Mouse (Mus musculus): ENCODE data around the gene Tada3. TPM values are rescaled to one million over a fixed set of nuclear protein-coding genes. Genes with fewer than 3 reads are reported as not detected.

Gene Tada3
- polyA plus RNA-seq, 1 experiment from 2014 or later = 68.2 TPM

- peak; percentile 73 for DNase-seq (ENCODE audit: low spot score)
- peak; percentile 92 for ATAC-seq
- Histone ChIP-seq H3K4me2 (ENCODE audit: low read length) (peak overlapping the region; percentile 76), H3K9me3 (replicated peaks; ENCODE audit: control insufficient read depth, low read length) (no peaks in the 10 kb centered on the region), H3K4me1 (ENCODE audit: control insufficient read depth, insufficient read depth, low read length) (peaks cover 6% of the 10 kb centered on the region; the same call in 1 of the 2 replicates), H3K4me3 (ENCODE audit: low read depth, low read length) (peak overlapping the region; percentile 41), H3K27me3 (replicated peaks; ENCODE audit: control insufficient read depth, insufficient read depth, low read length) (no peaks in the 10 kb centered on the region), H3K27ac (ENCODE audit: low read depth, low read length) (peak overlapping the region; percentile 71; the same call in 1 of the 2 replicates), H3K36me3 (ENCODE audit: control insufficient read depth, insufficient read depth, low read length) (peaks cover 33% of the 10 kb centered on the region), H3K9ac (ENCODE audit: low read length) (peak overlapping the region; percentile 74)
- 1% methylated on average over 46 of the region's 51 CpGs for WGBS
Measured at GRCm38 (mm10) chr6:113392387-113393071, 14.8 kb upstream of the Tada3 start.

- H3K9ac ChIP-seq (ENCODE audit: low read length) = peak overlapping the region; percentile 74
- H3K9me3 ChIP-seq (replicated peaks; ENCODE audit: control insufficient read depth, low read length) = no peaks in the 10 kb centered on the region
- H3K36me3 ChIP-seq (ENCODE audit: control insufficient read depth, insufficient read depth, low read length) = peaks cover 38% of the 10 kb centered on the region
- peak overlapping the region; percentile 71; the same call in 1 of the 2 replicates for H3K27ac ChIP-seq (ENCODE audit: low read depth, low read length)
- ATAC-seq (no peak; the same call in 1 of the 2 replicates), DNase-seq (ENCODE audit: low spot score) (no peak)
- peak overlapping the region; percentile 41 for H3K4me3 ChIP-seq (ENCODE audit: low read depth, low read length)
- H3K4me1 ChIP-seq (ENCODE audit: control insufficient read depth, insufficient read depth, low read length) = peaks cover 6% of the 10 kb centered on the region; the same call in 1 of the 2 replicates
- 25% methylated on average over 10 of the region's 10 CpGs for WGBS
- H3K27me3 ChIP-seq (replicated peaks; ENCODE audit: control insufficient read depth, insufficient read depth, low read length) = no peaks in the 10 kb centered on the region
- H3K4me2 ChIP-seq (ENCODE audit: low read length) = peak overlapping the region; percentile 76
Measured at GRCm38 (mm10) chr6:113392015-113392386, 14.3 kb upstream of the Tada3 start.

GRCm38 (mm10) chr6:113390715-113391114 is 13.0 kb upstream of the Tada3 start:
- Histone ChIP-seq H3K4me2 (ENCODE audit: low read length) (no peak overlapping the region), H3K27ac (ENCODE audit: low read depth, low read length) (no peak overlapping the region), H3K36me3 (ENCODE audit: control insufficient read depth, insufficient read depth, low read length) (peaks cover 49% of the 10 kb centered on the region), H3K4me1 (ENCODE audit: control insufficient read depth, insufficient read depth, low read length) (peaks cover 6% of the 10 kb centered on the region; the same call in 1 of the 2 replicates), H3K9ac (ENCODE audit: low read length) (no peak overlapping the region), H3K9me3 (replicated peaks; ENCODE audit: control insufficient read depth, low read length) (no peaks in the 10 kb centered on the region), H3K4me3 (ENCODE audit: low read depth, low read length) (no peak overlapping the region), H3K27me3 (replicated peaks; ENCODE audit: control insufficient read depth, insufficient read depth, low read length) (no peaks in the 10 kb centered on the region)
- 93% methylated on average over 3 of the region's 3 CpGs for WGBS
- ATAC-seq (no peak), DNase-seq (ENCODE audit: low spot score) (no peak)

GRCm38 (mm10) chr6:113388960-113389359 is 11.3 kb upstream of the Tada3 start, which contains the start of gene Ttll3:
Ttll3 (plus strand) TSS chr6:113389260.
- H3K4me3 ChIP-seq (ENCODE audit: low read depth, low read length) = no peak within 1 kb of the TSS
- H3K9ac ChIP-seq (ENCODE audit: low read length) = no peak within 1 kb of the TSS
- no peaks in the 10 kb centered on the region for H3K27me3 ChIP-seq (replicated peaks; ENCODE audit: control insufficient read depth, insufficient read depth, low read length)
- H3K9me3 ChIP-seq (replicated peaks; ENCODE audit: control insufficient read depth, low read length) = no peaks in the 10 kb centered on the region
- no peak for DNase-seq (ENCODE audit: low spot score)
- peaks cover 6% of the 10 kb centered on the region; the same call in 1 of the 2 replicates for H3K4me1 ChIP-seq (ENCODE audit: control insufficient read depth, insufficient read depth, low read length)
- H3K27ac ChIP-seq (ENCODE audit: low read depth, low read length) = no peak within 1 kb of the TSS
- H3K36me3 ChIP-seq (ENCODE audit: control insufficient read depth, insufficient read depth, low read length) = peaks cover 66% of the 10 kb centered on the region
- WGBS = 74% methylated on average over 8 of the region's 8 CpGs
- H3K4me2 ChIP-seq (ENCODE audit: low read length) = no peak within 1 kb of the TSS
- ATAC-seq = no peak

- DNase-seq (ENCODE audit: low spot score) = no peak
- WGBS = 89% methylated on average over 3 of the region's 3 CpGs
- H3K4me3 ChIP-seq (ENCODE audit: low read depth, low read length) = no peak overlapping the region
- H3K27me3 ChIP-seq (replicated peaks; ENCODE audit: control insufficient read depth, insufficient read depth, low read length) = no peaks in the 10 kb centered on the region
- H3K4me1 ChIP-seq (ENCODE audit: control insufficient read depth, insufficient read depth, low read length) = no peaks in the 10 kb centered on the region
- no peak overlapping the region for H3K4me2 ChIP-seq (ENCODE audit: low read length)
- no peak overlapping the region for H3K9ac ChIP-seq (ENCODE audit: low read length)
- ATAC-seq = no peak
- H3K9me3 ChIP-seq (replicated peaks; ENCODE audit: control insufficient read depth, low read length) = no peaks in the 10 kb centered on the region
- H3K36me3 ChIP-seq (ENCODE audit: control insufficient read depth, insufficient read depth, low read length) = peaks cover 95% of the 10 kb centered on the region
- no peak overlapping the region for H3K27ac ChIP-seq (ENCODE audit: low read depth, low read length)
Measured at GRCm38 (mm10) chr6:113386025-113386424, 8.3 kb upstream of the Tada3 start.

GRCm38 (mm10) chr6:113385160-113385714 is 7.6 kb upstream of the Tada3 start:
- Histone ChIP-seq H3K4me2 (ENCODE audit: low read length) (no peak overlapping the region), H3K4me1 (ENCODE audit: control insufficient read depth, insufficient read depth, low read length) (no peaks in the 10 kb centered on the region), H3K27ac (ENCODE audit: low read depth, low read length) (no peak overlapping the region), H3K9me3 (replicated peaks; ENCODE audit: control insufficient read depth, low read length) (no peaks in the 10 kb centered on the region), H3K9ac (ENCODE audit: low read length) (no peak overlapping the region), H3K27me3 (replicated peaks; ENCODE audit: control insufficient read depth, insufficient read depth, low read length) (no peaks in the 10 kb centered on the region), H3K4me3 (ENCODE audit: low read depth, low read length) (no peak overlapping the region), H3K36me3 (ENCODE audit: control insufficient read depth, insufficient read depth, low read length) (peaks cover 96% of the 10 kb centered on the region)
- DNase-seq (ENCODE audit: low spot score) = no peak
- no peak for ATAC-seq
- WGBS = 94% methylated on average over 11 of the region's 11 CpGs

GRCm38 (mm10) chr6:113384351-113384927 is 6.8 kb upstream of the Tada3 start:
- H3K27me3 ChIP-seq (replicated peaks; ENCODE audit: control insufficient read depth, insufficient read depth, low read length) = no peaks in the 10 kb centered on the region
- H3K36me3 ChIP-seq (ENCODE audit: control insufficient read depth, insufficient read depth, low read length) = peaks cover 89% of the 10 kb centered on the region
- DNase-seq (ENCODE audit: low spot score) (no peak), ATAC-seq (no peak)
- H3K27ac ChIP-seq (ENCODE audit: low read depth, low read length) = no peak overlapping the region
- no peaks in the 10 kb centered on the region for H3K4me1 ChIP-seq (ENCODE audit: control insufficient read depth, insufficient read depth, low read length)
- H3K9ac ChIP-seq (ENCODE audit: low read length) = no peak overlapping the region
- H3K4me3 ChIP-seq (ENCODE audit: low read depth, low read length) = no peak overlapping the region
- no peaks in the 10 kb centered on the region for H3K9me3 ChIP-seq (replicated peaks; ENCODE audit: control insufficient read depth, low read length)
- no peak overlapping the region for H3K4me2 ChIP-seq (ENCODE audit: low read length)
- WGBS = 91% methylated on average over 8 of the region's 8 CpGs

DNA sequence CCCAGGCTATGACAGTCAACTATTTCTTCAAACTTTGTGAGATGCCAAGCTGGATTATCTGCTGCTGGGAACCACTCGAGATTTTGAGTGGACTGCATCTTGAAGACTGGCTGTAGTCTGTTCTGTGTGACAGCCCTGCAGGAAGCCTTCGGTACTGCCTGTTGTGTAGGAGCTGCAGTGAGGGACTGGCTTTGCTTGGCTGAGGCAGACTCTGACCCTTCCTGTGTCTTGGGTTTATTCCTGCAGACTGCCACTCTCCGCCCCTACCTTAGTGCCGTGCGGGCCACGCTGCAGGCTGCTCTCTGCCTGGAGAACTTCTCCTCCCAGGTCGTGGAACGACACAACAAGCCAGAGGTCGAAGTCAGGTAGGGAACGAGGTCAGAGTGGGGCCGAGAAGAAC is 2.8 kb upstream of the Tada3 start:
- Histone ChIP-seq H3K9me3 (replicated peaks; ENCODE audit: control insufficient read depth, low read length) (no peaks in the 10 kb centered on the region), H3K4me1 (ENCODE audit: control insufficient read depth, insufficient read depth, low read length) (peaks cover 11% of the 10 kb centered on the region; the same call in 1 of the 2 replicates), H3K27me3 (replicated peaks; ENCODE audit: control insufficient read depth, insufficient read depth, low read length) (no peaks in the 10 kb centered on the region), H3K36me3 (ENCODE audit: control insufficient read depth, insufficient read depth, low read length) (peaks cover 54% of the 10 kb centered on the region), H3K4me3 (ENCODE audit: low read depth, low read length) (no peak overlapping the region), H3K4me2 (ENCODE audit: low read length) (no peak overlapping the region), H3K27ac (ENCODE audit: low read depth, low read length) (no peak overlapping the region), H3K9ac (ENCODE audit: low read length) (no peak overlapping the region)
- 94% methylated on average over 11 of the region's 11 CpGs for WGBS
- no peak for DNase-seq (ENCODE audit: low spot score)
- ATAC-seq = no peak

DNA sequence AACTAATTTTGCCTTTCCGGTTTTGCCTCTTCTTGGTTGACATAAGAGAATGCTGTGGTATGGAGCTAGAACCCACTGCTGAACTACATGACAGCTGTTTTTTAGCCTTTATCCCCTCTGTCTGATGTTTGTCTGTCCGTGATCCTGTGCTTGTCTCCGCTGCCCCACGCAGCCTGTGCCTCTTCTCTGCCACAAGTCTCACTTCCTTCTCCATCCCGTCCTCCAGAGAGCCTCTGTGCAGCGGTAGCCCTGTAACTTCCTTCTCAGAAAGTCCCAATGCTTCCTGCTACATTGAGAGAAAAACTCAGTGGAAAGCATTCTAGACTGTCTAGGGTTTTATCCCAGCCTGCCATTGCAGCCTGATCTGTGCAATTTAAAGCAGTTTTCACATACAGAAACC is 1.6 kb upstream of the Tada3 start:
- WGBS = 94% methylated on average over 6 of the region's 6 CpGs
- DNase-seq (ENCODE audit: low spot score) (no peak), ATAC-seq (no peak)
- Histone ChIP-seq H3K27me3 (replicated peaks; ENCODE audit: control insufficient read depth, insufficient read depth, low read length) (no peaks in the 10 kb centered on the region), H3K4me1 (ENCODE audit: control insufficient read depth, insufficient read depth, low read length) (peaks cover 11% of the 10 kb centered on the region; the same call in 1 of the 2 replicates), H3K4me2 (ENCODE audit: low read length) (peak overlapping the region; percentile 73; the same call in 1 of the 2 replicates), H3K27ac (ENCODE audit: low read depth, low read length) (no peak overlapping the region), H3K9ac (ENCODE audit: low read length) (no peak overlapping the region), H3K36me3 (ENCODE audit: control insufficient read depth, insufficient read depth, low read length) (peaks cover 56% of the 10 kb centered on the region), H3K9me3 (replicated peaks; ENCODE audit: control insufficient read depth, low read length) (no peaks in the 10 kb centered on the region), H3K4me3 (ENCODE audit: low read depth, low read length) (peak overlapping the region; percentile 13; the same call in 1 of the 2 replicates)

Data from forebrain, embryonic 14.5 days (tissue).